Mouse (Mus musculus) heart, embryonic 14.5 days (tissue): ENCODE measurements around the gene Mesp2. TPM values are rescaled to one million over a fixed set of nuclear protein-coding genes. Genes with fewer than 3 reads are reported as not detected.

Experiments
- ATAC-seq: fragments of 200-750 bp; cut with Nextera tagmentation; 2 replicates; pipeline ENCODE4 v1.8.0; 2017; ENCODE audit warnings: low read depth, moderate TSS enrichment; ENCODE audit not compliant: insufficient number of reproducible peaks, insufficient read depth, low FRiP score
- H3K27ac ChIP-seq, 2 experiments: fragments of 200-500 bp in 1 of 2; fragments of 300-500 bp in 1 of 2; sonication (generic) in 1 of 2; replicated peaks in 1 of 2; 2 replicates each; pipeline ENCODE4 v1.5.1; 2012 to 2014; ENCODE audit warnings: low read depth in 2 of 2, low read length in 2 of 2, control low read depth in 1 of 2, mild to moderate bottlenecking in 1 of 2, mixed read lengths in 1 of 2; ENCODE audit not compliant: control insufficient read depth in 1 of 2, insufficient read depth in 1 of 2
- H3K27me3 ChIP-seq: fragments of 300-500 bp; sonication (generic); 2 replicates; pipeline ENCODE4 v1.6.1; 2014; ENCODE audit warnings: mild to moderate bottlenecking, low read length, control low read depth; ENCODE audit not compliant: control insufficient read depth, insufficient read depth
- H3K36me3 ChIP-seq: fragments of 300-500 bp; sonication (generic); 2 replicates; pipeline ENCODE4 v1.6.1; 2014; ENCODE audit warnings: mild to moderate bottlenecking, control low read depth, low read length, mixed read lengths; ENCODE audit not compliant: control insufficient read depth, insufficient read depth
- H3K4me1 ChIP-seq, 2 experiments: fragments of 200-500 bp in 1 of 2; fragments of 300-500 bp in 1 of 2; sonication (generic) in 1 of 2; 2 replicates each; pipeline ENCODE4 v1.6.1; 2012 to 2014; ENCODE audit warnings: low read length in 2 of 2, control low read depth in 1 of 2, mixed read lengths in 1 of 2; ENCODE audit not compliant: control insufficient read depth in 2 of 2, insufficient read depth in 2 of 2
- H3K4me2 ChIP-seq: fragments of 300-500 bp; sonication (generic); 2 replicates; pipeline ENCODE4 v1.6.1; 2014; ENCODE audit warnings: mild to moderate bottlenecking, low read length
- H3K4me3 ChIP-seq, 2 experiments: fragments of 200-500 bp in 1 of 2; fragments of 300-500 bp in 1 of 2; sonication (generic) in 1 of 2; 2 replicates each; pipeline ENCODE4 v1.5.1; 2012 to 2014; ENCODE audit warnings: low read length in 2 of 2, mild to moderate bottlenecking in 2 of 2, control low read depth in 1 of 2, low read depth in 1 of 2, moderate library complexity in 1 of 2; ENCODE audit not compliant: control insufficient read depth in 1 of 2, insufficient read depth in 1 of 2
- H3K9ac ChIP-seq: fragments of 300-500 bp; sonication (generic); 2 replicates; pipeline ENCODE4 v1.6.1; 2014; ENCODE audit warnings: mild to moderate bottlenecking, low read length
- H3K9me3 ChIP-seq: fragments of 300-500 bp; sonication (generic); 2 replicates; pipeline ENCODE4 v1.6.1; 2016; ENCODE audit warnings: low read length, control low read depth; ENCODE audit not compliant: control insufficient read depth
- WGBS: fragments of 180-500 bp; shearing (Covaris S2); extraction: QIAGEN DNeasy Blood & Tissue Kit; methylation state at CpG from one replicate; pipeline ENCODE4 v1.1.7; 2014; 5-methylcytosine and 5-hydroxymethylcytosine counted together
- polyA plus RNA-seq: library from polyadenylated mRNA; unstranded; fragments of >200 nt; fragmentation: Nextera tagmentation; extraction: Ambion mirVana; gene quantifications from 2 replicates; pipeline ENCODE4 v1.2.1, GENCODE M21; 2014

The Mesp2 gene
- polyA plus RNA-seq, 1 experiment from 2014 or later, result 0.27 TPM

DNA sequence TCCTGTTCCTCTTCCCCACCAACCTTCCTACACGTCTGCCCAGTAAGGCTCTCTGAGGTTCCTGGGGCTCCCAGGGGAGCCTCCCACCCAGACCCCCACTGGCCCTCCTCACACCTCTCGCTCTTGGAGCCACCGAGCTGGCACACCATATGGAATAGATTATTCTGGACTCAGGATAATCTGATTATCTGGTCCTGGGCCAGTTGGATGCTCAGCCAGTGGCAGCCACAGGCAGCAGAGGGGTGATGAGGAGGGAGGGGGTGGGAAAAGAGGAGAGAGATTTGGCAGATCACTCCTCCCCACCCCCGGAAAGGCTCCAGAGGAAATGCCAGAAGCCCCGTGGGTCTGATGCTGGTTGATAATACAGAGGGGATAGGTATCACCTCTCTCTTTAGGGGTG, 11.9 kb upstream of the Mesp2 start:
- no peaks in the 10 kb centered on the region for H3K36me3 ChIP-seq
- H3K9me3 ChIP-seq, result no peaks in the 10 kb centered on the region
- no peak overlapping the region for H3K4me3 ChIP-seq
- 19% methylated on average over 5 of the region's 5 CpGs for WGBS
- H3K4me1 ChIP-seq, result peaks cover 0 to 4% of the 10 kb centered on the region in 2 experiments; a peak in 1 of 4 replicates
- no peak overlapping the region for H3K4me2 ChIP-seq
- no peak for ATAC-seq
- H3K9ac ChIP-seq, result no peak overlapping the region
- no peak overlapping the region for H3K27ac ChIP-seq
- peaks cover 16% of the 10 kb centered on the region for H3K27me3 ChIP-seq

DNA sequence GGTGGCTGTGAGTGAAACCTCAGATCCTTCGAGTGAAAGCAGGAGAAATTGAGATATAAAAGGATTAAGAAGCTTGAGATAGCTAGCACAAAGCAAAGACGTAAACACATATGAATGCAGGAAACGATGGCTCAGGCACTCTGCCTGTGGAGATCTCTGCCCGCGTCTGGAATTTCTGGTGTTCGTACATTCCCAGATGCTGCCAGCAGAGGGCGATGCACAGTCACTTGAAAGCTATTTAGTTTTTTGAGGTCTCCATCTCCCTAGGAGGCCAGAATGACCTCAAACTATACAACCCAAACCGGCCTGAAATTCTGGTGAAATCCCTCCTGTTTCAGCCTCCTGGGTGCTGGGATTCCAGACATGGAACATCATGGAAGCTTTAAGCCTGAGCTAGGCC, 11.5 kb upstream of the Mesp2 start:
- Histone ChIP-seq H3K27ac (no peak overlapping the region), H3K4me2 (no peak overlapping the region), H3K36me3 (no peaks in the 10 kb centered on the region), H3K4me1 (peaks cover 2 to 5% of the 10 kb centered on the region in 2 experiments; a peak in 3 of 4 replicates), H3K27me3 (peaks cover 11% of the 10 kb centered on the region), H3K9ac (no peak overlapping the region), H3K9me3 (no peaks in the 10 kb centered on the region), H3K4me3 (no peak overlapping the region)
- ATAC-seq, result no peak
- WGBS, result 3% methylated on average over 8 of the region's 8 CpGs

DNA sequence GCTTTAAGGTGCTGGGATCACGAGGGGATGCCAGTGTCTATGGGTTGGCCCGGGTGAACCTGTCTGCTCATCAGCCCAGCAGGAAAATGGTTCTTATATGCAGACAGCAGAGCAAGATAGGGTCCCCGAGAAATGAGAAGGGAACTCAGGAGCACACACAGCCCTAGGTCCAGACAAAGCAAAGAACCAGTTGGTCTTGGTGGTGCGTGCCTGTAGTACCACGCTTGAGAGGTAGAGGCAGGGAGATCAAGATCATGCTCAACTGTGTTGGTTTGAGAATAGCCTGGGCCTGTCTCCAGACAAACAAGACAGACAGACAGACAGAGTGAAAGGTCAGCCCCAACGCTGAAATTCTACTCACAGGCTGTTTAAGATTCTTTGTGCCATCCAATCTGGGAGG, 11.0 kb upstream of the Mesp2 start:
- H3K4me2 ChIP-seq, result no peak overlapping the region
- peaks cover 7% of the 10 kb centered on the region for H3K27me3 ChIP-seq
- no peak for ATAC-seq
- H3K9ac ChIP-seq, result no peak overlapping the region
- H3K4me1 ChIP-seq, result peaks cover 4 to 9% of the 10 kb centered on the region in 2 experiments; a peak in 3 of 4 replicates
- WGBS, result 62% methylated on average over 6 of the region's 6 CpGs
- no peaks in the 10 kb centered on the region for H3K9me3 ChIP-seq
- no peak overlapping the region for H3K27ac ChIP-seq
- no peaks in the 10 kb centered on the region for H3K36me3 ChIP-seq
- no peak overlapping the region for H3K4me3 ChIP-seq

DNA sequence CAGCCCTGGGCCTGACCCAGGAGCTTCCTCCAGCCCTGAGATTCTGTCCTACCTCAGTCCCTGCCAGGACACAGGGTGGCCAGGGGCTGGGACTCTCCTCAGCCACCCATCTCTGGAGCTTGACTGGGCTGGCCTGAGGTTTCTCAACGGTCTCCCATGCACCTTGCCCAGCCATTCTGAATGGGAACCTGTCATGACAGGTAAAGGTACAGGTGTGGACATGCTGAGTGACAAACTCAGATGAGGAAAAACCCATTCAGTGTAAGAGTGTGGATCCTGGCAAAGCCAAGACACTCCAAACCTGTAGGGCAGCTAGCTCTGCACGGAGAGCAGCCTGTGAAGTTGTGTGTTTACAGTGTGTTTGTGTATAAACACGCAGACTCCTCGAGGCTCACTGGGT, 10.2 kb upstream of the Mesp2 start:
- no peak overlapping the region for H3K4me2 ChIP-seq
- WGBS, result 77% methylated on average over 4 of the region's 4 CpGs
- H3K9ac ChIP-seq, result no peak overlapping the region
- ATAC-seq, result no peak
- no peaks in the 10 kb centered on the region for H3K9me3 ChIP-seq
- H3K27ac ChIP-seq, result no peak overlapping the region
- H3K36me3 ChIP-seq, result no peaks in the 10 kb centered on the region
- no peak overlapping the region for H3K4me3 ChIP-seq
- H3K27me3 ChIP-seq, result no peaks in the 10 kb centered on the region; the same call in 1 of the 2 replicates
- H3K4me1 ChIP-seq, result peaks cover 4 to 9% of the 10 kb centered on the region in 2 experiments; a peak in 3 of 4 replicates

DNA sequence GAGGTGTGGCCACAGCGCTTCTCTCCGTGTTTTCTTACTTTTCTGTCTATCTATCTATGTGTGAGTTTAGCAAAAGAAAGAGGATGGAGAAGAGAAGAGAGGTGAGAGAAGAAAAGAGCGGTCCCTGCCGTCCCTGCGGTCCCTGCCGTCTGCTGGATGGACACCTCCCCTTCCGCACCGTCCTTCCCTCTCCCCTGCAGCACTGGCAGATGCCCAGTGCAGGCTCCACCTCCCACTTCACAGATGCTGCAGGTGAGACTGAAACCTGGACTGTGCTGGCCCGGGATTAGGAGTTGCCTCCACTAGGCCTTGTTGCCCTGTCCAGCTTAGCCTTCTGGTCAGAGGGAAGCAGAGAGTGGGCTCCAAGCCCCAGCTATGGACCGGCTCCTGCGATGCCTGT, 9.1 kb upstream of the Mesp2 start:
- 73% methylated on average over 11 of the region's 11 CpGs for WGBS
- no peaks in the 10 kb centered on the region for H3K36me3 ChIP-seq
- H3K4me1 ChIP-seq, result peaks cover 4 to 9% of the 10 kb centered on the region in 2 experiments; a peak in 3 of 4 replicates
- no peaks in the 10 kb centered on the region for H3K9me3 ChIP-seq
- no peak for ATAC-seq
- H3K27ac ChIP-seq, result no peak overlapping the region
- no peak overlapping the region for H3K9ac ChIP-seq
- no peak overlapping the region for H3K4me2 ChIP-seq
- H3K27me3 ChIP-seq, result no peaks in the 10 kb centered on the region
- no peak overlapping the region for H3K4me3 ChIP-seq

DNA sequence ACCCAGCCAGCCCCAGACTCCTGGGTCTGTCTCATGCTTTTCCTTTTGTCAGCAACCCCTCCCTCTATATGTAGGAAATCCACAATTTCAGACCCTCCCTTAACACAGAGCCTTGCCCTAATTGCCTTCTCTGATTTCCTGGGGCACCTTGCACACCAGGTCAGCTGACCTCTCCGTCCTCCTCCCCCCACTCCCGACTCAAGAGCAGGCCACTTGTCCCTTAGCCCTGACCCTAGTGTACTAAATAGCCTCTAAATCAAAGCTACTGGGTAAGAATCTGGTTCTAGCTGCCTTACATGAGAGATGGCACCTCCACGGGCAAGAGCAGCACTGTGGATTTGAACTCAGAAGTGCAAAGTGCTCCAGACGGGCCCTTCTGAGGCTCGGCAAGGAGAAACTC, 8.5 kb upstream of the Mesp2 start:
- Histone ChIP-seq H3K9ac (no peak overlapping the region), H3K27ac (no peak overlapping the region), H3K27me3 (no peaks in the 10 kb centered on the region), H3K4me2 (no peak overlapping the region), H3K9me3 (no peaks in the 10 kb centered on the region), H3K4me1 (peaks cover 4 to 9% of the 10 kb centered on the region in 2 experiments; a peak in 3 of 4 replicates), H3K36me3 (no peaks in the 10 kb centered on the region), H3K4me3 (no peak overlapping the region)
- 48% methylated on average over 5 of the region's 5 CpGs for WGBS
- ATAC-seq, result no peak

DNA sequence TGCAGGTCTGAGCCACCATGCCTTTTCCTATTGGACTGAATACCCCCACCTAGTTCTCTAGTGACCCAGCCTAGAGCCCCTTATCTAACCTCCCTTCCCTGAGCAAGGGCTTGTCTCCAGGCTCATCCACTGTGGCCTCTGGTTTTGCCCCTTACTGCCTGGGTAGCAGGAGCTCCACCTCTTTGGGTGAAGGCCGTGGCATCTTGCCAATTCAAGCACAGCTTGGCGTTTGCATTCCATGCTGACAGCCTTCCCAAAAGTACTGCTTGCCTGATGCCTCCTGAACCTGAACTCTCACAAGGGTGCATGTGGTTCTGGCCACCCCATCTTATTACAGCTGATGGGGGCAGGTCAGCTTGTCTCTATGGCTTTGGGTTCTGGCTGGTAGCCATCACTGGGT, 6.6 kb upstream of the Mesp2 start:
- no peaks in the 10 kb centered on the region for H3K27me3 ChIP-seq
- no peak overlapping the region for H3K27ac ChIP-seq
- H3K9ac ChIP-seq, result no peak overlapping the region
- no peak overlapping the region for H3K4me2 ChIP-seq
- ATAC-seq, result no peak
- no peaks in the 10 kb centered on the region for H3K9me3 ChIP-seq
- peaks cover 4 to 6% of the 10 kb centered on the region in 2 experiments; a peak in 3 of 4 replicates for H3K4me1 ChIP-seq
- no peaks in the 10 kb centered on the region for H3K36me3 ChIP-seq
- 11% methylated on average over 2 of the region's 2 CpGs for WGBS
- no peak overlapping the region for H3K4me3 ChIP-seq

DNA sequence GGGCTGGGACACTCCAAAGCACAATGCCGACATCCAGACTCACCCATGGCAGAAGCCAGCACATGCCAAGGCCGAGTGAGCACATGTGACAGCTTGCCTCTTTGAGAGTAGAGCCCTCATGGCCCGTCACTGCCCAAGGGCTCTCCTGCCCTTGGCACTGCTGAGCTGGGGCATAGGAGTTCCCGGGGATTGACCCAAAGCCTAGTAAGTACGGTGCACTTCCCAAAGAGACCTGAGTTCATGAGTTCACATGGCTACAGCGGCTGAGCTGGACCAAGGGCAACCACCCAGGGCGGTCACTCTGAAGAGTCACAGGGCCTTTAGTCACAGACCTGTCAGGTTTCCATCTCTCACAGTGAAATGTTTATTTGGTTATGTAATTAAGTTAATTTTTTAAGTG, 2.0 kb upstream of the Mesp2 start:
- ATAC-seq, result no peak
- no peak overlapping the region for H3K4me2 ChIP-seq
- peaks cover 4 to 13% of the 10 kb centered on the region in 2 experiments for H3K4me1 ChIP-seq
- peaks cover 22% of the 10 kb centered on the region for H3K27me3 ChIP-seq
- no peaks in the 10 kb centered on the region for H3K9me3 ChIP-seq
- WGBS, result 77% methylated on average over 7 of the region's 7 CpGs
- no peaks in the 10 kb centered on the region for H3K36me3 ChIP-seq
- no peak overlapping the region for H3K4me3 ChIP-seq
- no peak overlapping the region for H3K9ac ChIP-seq
- H3K27ac ChIP-seq, result no peak overlapping the region
